Mouse (Mus musculus) limb, embryonic 13.5 days (tissue): Measurements from ENCODE around the gene Hadh. TPM values are rescaled to one million over a fixed set of nuclear protein-coding genes. Genes with fewer than 3 reads are reported as not detected.

Experiments
- polyA plus RNA-seq: library from polyadenylated mRNA; unstranded; fragments of >200 nt; fragmentation: Nextera tagmentation; extraction: Ambion mirVana; gene quantifications from 2 replicates; pipeline ENCODE4 v1.2.1, GENCODE M21; 2015

Gene Hadh
- polyA plus RNA-seq, 1 experiment from 2014 or later, result 118 TPM

Other genes with a start within 250 kb of the Hadh start
- 47.9 and 52.0 TPM in 2 replicates for gene Lef1, start 161.6 kb downstream of the Hadh start, polyA plus RNA-seq
- 2.5 and 2.6 TPM in 2 replicates for gene Cyp2u1, start 31.1 kb upstream of the Hadh start, polyA plus RNA-seq
- gene Sgms2, start 219.3 kb upstream of the Hadh start, polyA plus RNA-seq, result 10.5 and 13.2 TPM in 2 replicates